In the genomic region with DNA sequence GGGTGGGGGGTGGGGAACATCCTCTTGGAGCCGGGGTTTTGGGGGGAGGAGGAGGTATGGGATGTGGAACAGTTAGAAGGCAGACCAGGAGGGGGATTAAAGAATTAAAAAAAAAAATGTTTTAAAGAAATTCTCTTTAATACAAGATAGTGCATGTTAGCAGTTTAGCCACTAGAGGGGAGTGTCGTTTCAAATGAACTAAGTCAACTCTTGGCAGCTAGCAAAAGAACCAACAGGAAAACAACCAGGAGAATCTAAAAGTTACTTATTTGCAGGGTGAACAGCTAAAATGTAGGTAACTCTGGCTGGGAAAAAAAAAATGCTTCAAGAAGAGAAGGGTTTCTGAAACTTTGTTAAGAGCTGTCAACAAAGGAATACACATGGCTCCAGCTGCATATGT, we compare ENCODE assay signal across 9 mouse cellular contexts. TPM values are rescaled to one million over a fixed set of nuclear protein-coding genes. Genes with fewer than 3 reads are reported as not detected.
DNase-seq lines count a peak whose midpoint lies in the region; ATAC-seq and TF ChIP-seq lines count a peak whose summit lies in the region.
"Had no signal": no experiment of that assay in that cellular context is flagged by ENCODE, and none has a peak within 500 bp of the region (broad histone marks: within the 10 kb centered on the region; RNA-seq: fewer than 3 reads in every experiment).

No protein-coding gene starts in this region.

- no peaks in the 10 kb centered on the region for H3K4me1 ChIP-seq in kidney, embryonic 14.5 days (ENCODE audit: control insufficient read depth, insufficient read depth, low read length)
- H3K4me1 ChIP-seq in midbrain, postnatal 0 days (ENCODE audit: insufficient read depth, low read length), result no peaks in the 10 kb centered on the region

- DNase-seq in kidney, adult 8-10 months, result peak; percentile 20 to 31
- DNase-seq in thymus, postnatal 14 days, result peak; percentile 37
- DNase-seq in thymus, postnatal 36 days, result no peak
- DNase-seq in midbrain, postnatal 0 days (ENCODE audit: low spot score), result peak; percentile 88
- no peak for DNase-seq in ovary, postnatal 36 days (ENCODE audit: low spot score)
- no peak for DNase-seq in urinary bladder, postnatal 36 days (ENCODE audit: low spot score in 2 of 2)

- H3K4me3 ChIP-seq in kidney, embryonic 14.5 days (ENCODE audit: low read length), result no peak overlapping the region
- no peak overlapping the region for H3K4me3 ChIP-seq in midbrain, postnatal 0 days (ENCODE audit: low read depth, low read length)
- H3K4me3 ChIP-seq: lung, embryonic 15.5 days had no signal

- H3K36me3 ChIP-seq in kidney, embryonic 14.5 days (ENCODE audit: control insufficient read depth, insufficient read depth, low read length), result no peaks in the 10 kb centered on the region
- no peaks in the 10 kb centered on the region for H3K36me3 ChIP-seq in midbrain, postnatal 0 days (ENCODE audit: insufficient read depth, low read length)
- H3K36me3 ChIP-seq: lung, embryonic 15.5 days had no signal

- no peak for ATAC-seq in kidney, embryonic 14.5 days (ENCODE audit: low FRiP score, low TSS enrichment)
- ATAC-seq in common myeloid progenitor, adult 5-6 weeks (replicated peaks; ENCODE audit: low read depth, poor library complexity, severe bottlenecking), result peak; percentile 54
- ATAC-seq in midbrain, postnatal 0 days (ENCODE audit: low FRiP score), result no peak

- no peak overlapping the region for H3K9ac ChIP-seq in kidney, embryonic 14.5 days (ENCODE audit: low read depth, low read length)
- H3K9ac ChIP-seq in midbrain, postnatal 0 days (replicated peaks; ENCODE audit: low read length, poor library complexity, severe bottlenecking), result no peak overlapping the region
- H3K9ac ChIP-seq: lung, embryonic 15.5 days had no signal

- no peaks in the 10 kb centered on the region for H3K9me3 ChIP-seq in kidney, embryonic 14.5 days (ENCODE audit: control insufficient read depth, low read length)
- no peaks in the 10 kb centered on the region for H3K9me3 ChIP-seq in midbrain, postnatal 0 days (ENCODE audit: low read length)
- H3K9me3 ChIP-seq: lung, embryonic 15.5 days had no signal

- H3K27ac ChIP-seq in kidney, embryonic 14.5 days (ENCODE audit: low read depth, low read length), result no peak overlapping the region
- H3K27ac ChIP-seq in midbrain, postnatal 0 days (ENCODE audit: low read depth, low read length), result no peak overlapping the region
- H3K27ac ChIP-seq: lung, embryonic 15.5 days had no signal

- no peak overlapping the region for H3K4me2 ChIP-seq in kidney, embryonic 14.5 days (replicated peaks; ENCODE audit: low read depth, low read length)
- no peak overlapping the region for H3K4me2 ChIP-seq in midbrain, postnatal 0 days (ENCODE audit: low read depth, low read length, poor library complexity, severe bottlenecking)
- H3K4me2 ChIP-seq: lung, embryonic 15.5 days had no signal

- peak; percentile 83 for TF ChIP-seq CTCF in midbrain, postnatal 0 days (IDR thresholded peaks at IDR 0.05)

- 11% methylated on average over 2 of the region's 2 CpGs for WGBS in kidney, embryonic 14.5 days
- 7% methylated on average over 2 of the region's 2 CpGs for WGBS in midbrain, postnatal 0 days

- H3K27me3 ChIP-seq in kidney, embryonic 14.5 days (ENCODE audit: control insufficient read depth, insufficient read depth, low read length), result peaks cover 32% of the 10 kb centered on the region
- peaks cover 19% of the 10 kb centered on the region for H3K27me3 ChIP-seq in midbrain, postnatal 0 days (ENCODE audit: insufficient read depth, low read length)

RNA-seq across cellular contexts. Expression of gene Ptger3, which starts 1.5 kb away (rescaled TPM):
- 2.4 and 4.1 TPM in 2 replicates for polyA plus RNA-seq in kidney, embryonic 14.5 days (2014; fragmentation: Nextera tagmentation; extraction: Ambion mirVana)
- 23.3 and 25.3 TPM in 2 replicates for total RNA-seq in common myeloid progenitor, adult 5-6 weeks (2017)
- 9.4 and 10.1 TPM in 2 replicates for total RNA-seq in midbrain, postnatal 0 days (2014; rRNA removed)
- 6.6 and 7.8 TPM in 2 replicates for polyA plus RNA-seq in midbrain, postnatal 0 days (2015; fragmentation: Nextera tagmentation; extraction: Ambion mirVana)

RNA-seq across cellular contexts. Expression of gene Zranb2, which starts 31.2 kb away (rescaled TPM):
- polyA plus RNA-seq in kidney, embryonic 14.5 days (2014; fragmentation: Nextera tagmentation; extraction: Ambion mirVana), result 102 and 119 TPM in 2 replicates
- 261 and 353 TPM in 2 replicates for total RNA-seq in common myeloid progenitor, adult 5-6 weeks (2017)
- 68.7 and 103 TPM in 2 replicates for total RNA-seq in midbrain, postnatal 0 days (2014; rRNA removed)
- polyA plus RNA-seq in midbrain, postnatal 0 days (2015; fragmentation: Nextera tagmentation; extraction: Ambion mirVana), result 98.4 and 103 TPM in 2 replicates

Comparison
In these comparisons a context has a peak if more than half of its experiments do, and no peak if none do; other contexts are left out.
1. DNase-seq: peak in kidney, adult 8-10 months (2 of 2), thymus, postnatal 14 days (single experiment) and midbrain, postnatal 0 days (single experiment); none in thymus, postnatal 36 days (0 of 2), ovary, postnatal 36 days (single experiment) and urinary bladder, postnatal 36 days (0 of 2).